Mouse (Mus musculus): ENCODE data around the gene Kansl1. TPM values are rescaled to one million over a fixed set of nuclear protein-coding genes. Genes with fewer than 3 reads are reported as not detected.

The Kansl1 gene
- polyA plus RNA-seq, 1 experiment from 2014 or later: 35.4 TPM

DNA sequence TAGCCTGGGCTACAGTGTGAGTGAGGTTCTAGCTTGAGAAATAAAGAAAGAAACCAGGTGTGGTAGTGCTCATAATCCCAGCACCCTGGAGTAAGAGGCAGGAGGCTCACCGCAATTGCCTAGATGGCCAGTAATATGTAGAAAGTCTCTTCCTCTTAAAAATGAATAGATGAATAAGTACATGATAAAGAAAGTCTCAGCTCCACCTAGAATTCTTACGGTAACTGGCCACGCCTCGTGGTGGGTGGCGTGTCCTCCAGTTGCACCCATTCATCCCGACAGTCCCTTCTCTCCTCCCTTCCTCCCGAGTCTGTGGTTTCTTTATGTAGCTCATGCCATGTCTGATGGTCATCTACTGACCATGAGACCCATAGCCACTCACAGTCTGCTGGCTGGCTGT lies 162.9 kb downstream of the Kansl1 start:
- no peaks in the 10 kb centered on the region for H3K36me3 ChIP-seq (ENCODE audit: control insufficient read depth, insufficient read depth, low read length)
- H3K4me2 ChIP-seq (ENCODE audit: low read depth, low read length, severe bottlenecking): no peak overlapping the region
- no peak overlapping the region for H3K9ac ChIP-seq (ENCODE audit: low read length)
- 96% methylated on average over 7 of the region's 7 CpGs for WGBS
- H3K4me1 ChIP-seq (replicated peaks; ENCODE audit: control insufficient read depth, insufficient read depth, low read length): no peaks in the 10 kb centered on the region
- peaks cover 4% of the 10 kb centered on the region; the same call in 1 of the 2 replicates for H3K27me3 ChIP-seq (ENCODE audit: control insufficient read depth, insufficient read depth, low read length)
- ATAC-seq (replicated peaks; ENCODE audit: low FRiP score): no peak
- H3K4me3 ChIP-seq (ENCODE audit: low read depth, low read length): no peak overlapping the region
- no peak for DNase-seq (ENCODE audit: low spot score)
- no peaks in the 10 kb centered on the region for H3K9me3 ChIP-seq (ENCODE audit: control insufficient read depth, low read length)
- no peak overlapping the region for H3K27ac ChIP-seq (ENCODE audit: low read depth, low read length)

DNA sequence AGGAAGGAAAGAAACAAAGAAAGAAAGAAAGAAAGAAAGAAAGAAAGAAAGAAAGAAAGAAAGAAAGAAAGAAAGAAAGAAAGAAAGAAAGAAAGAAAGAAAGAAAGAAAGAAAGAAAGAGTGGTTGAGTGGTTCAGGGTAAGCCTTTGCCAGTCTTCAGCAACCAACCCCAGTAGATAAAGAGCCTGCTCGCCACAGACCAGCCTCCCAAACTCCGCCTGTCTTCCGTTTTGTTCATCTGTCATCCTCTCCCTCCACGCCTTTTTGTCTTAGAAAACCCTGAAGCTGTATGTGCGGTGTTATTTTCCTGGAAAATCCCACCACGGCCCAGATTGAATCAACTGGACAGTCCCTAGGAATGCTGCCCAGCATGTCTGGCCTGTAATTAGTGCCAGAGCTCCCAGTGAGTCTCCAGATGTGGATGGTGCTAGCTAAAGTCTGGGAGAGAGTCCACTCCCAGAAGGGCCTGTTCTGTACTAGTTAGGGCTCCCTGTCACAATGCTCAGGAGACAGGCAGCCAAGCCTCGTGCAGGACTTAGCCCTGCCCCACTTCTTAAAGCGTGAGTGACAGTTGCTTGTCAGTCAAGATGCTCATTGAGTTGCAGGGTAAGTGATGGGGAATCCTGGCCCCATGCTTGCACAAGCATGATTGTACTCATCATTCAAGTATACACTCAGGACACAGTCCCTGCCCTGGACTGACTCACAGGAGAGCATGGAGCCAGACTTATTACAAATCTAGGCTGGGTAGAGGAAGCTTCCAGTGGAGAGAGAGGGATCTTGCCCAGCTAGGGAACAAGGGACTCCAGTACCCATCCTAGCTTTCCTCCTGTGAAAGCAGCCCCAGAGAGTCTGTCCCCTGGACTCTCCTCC lies 165.3 kb downstream of the Kansl1 start:
- no peak overlapping the region for H3K4me2 ChIP-seq (ENCODE audit: low read depth, low read length, severe bottlenecking)
- no peaks in the 10 kb centered on the region for H3K27me3 ChIP-seq (ENCODE audit: control insufficient read depth, insufficient read depth, low read length)
- no peaks in the 10 kb centered on the region for H3K4me1 ChIP-seq (replicated peaks; ENCODE audit: control insufficient read depth, insufficient read depth, low read length)
- H3K9me3 ChIP-seq (ENCODE audit: control insufficient read depth, low read length): no peaks in the 10 kb centered on the region
- H3K9ac ChIP-seq (ENCODE audit: low read length): no peak overlapping the region
- DNase-seq (ENCODE audit: low spot score): no peak
- H3K36me3 ChIP-seq (ENCODE audit: control insufficient read depth, insufficient read depth, low read length): no peaks in the 10 kb centered on the region
- H3K27ac ChIP-seq (ENCODE audit: low read depth, low read length): no peak overlapping the region
- H3K4me3 ChIP-seq (ENCODE audit: low read depth, low read length): no peak overlapping the region
- WGBS: 69% methylated on average over 8 of the region's 8 CpGs
- no peak for ATAC-seq (replicated peaks; ENCODE audit: low FRiP score)

- Histone ChIP-seq H3K4me3 (ENCODE audit: low read depth, low read length) (no peak overlapping the region), H3K4me1 (replicated peaks; ENCODE audit: control insufficient read depth, insufficient read depth, low read length) (no peaks in the 10 kb centered on the region), H3K27ac (ENCODE audit: low read depth, low read length) (no peak overlapping the region), H3K27me3 (ENCODE audit: control insufficient read depth, insufficient read depth, low read length) (no peaks in the 10 kb centered on the region), H3K9me3 (ENCODE audit: control insufficient read depth, low read length) (no peaks in the 10 kb centered on the region), H3K9ac (ENCODE audit: low read length) (no peak overlapping the region), H3K36me3 (ENCODE audit: control insufficient read depth, insufficient read depth, low read length) (no peaks in the 10 kb centered on the region), H3K4me2 (ENCODE audit: low read depth, low read length, severe bottlenecking) (no peak overlapping the region)
- DNase-seq (ENCODE audit: low spot score) (no peak), ATAC-seq (replicated peaks; ENCODE audit: low FRiP score) (no peak)
- 70% methylated on average over 12 of the region's 12 CpGs for WGBS
Measured at GRCm38 (mm10) chr11:104302628-104303027, 166.0 kb downstream of the Kansl1 start.

GRCm38 (mm10) chr11:104297671-104298070 lies 171.0 kb downstream of the Kansl1 start:
- 94% methylated on average over 3 of the region's 3 CpGs for WGBS
- Histone ChIP-seq H3K36me3 (ENCODE audit: control insufficient read depth, insufficient read depth, low read length) (no peaks in the 10 kb centered on the region), H3K9ac (ENCODE audit: low read length) (no peak overlapping the region), H3K4me2 (ENCODE audit: low read depth, low read length, severe bottlenecking) (no peak overlapping the region), H3K4me1 (replicated peaks; ENCODE audit: control insufficient read depth, insufficient read depth, low read length) (no peaks in the 10 kb centered on the region), H3K4me3 (ENCODE audit: low read depth, low read length) (no peak overlapping the region), H3K27me3 (ENCODE audit: control insufficient read depth, insufficient read depth, low read length) (no peaks in the 10 kb centered on the region), H3K27ac (ENCODE audit: low read depth, low read length) (no peak overlapping the region), H3K9me3 (ENCODE audit: control insufficient read depth, low read length) (no peaks in the 10 kb centered on the region)
- DNase-seq (ENCODE audit: low spot score) (no peak), ATAC-seq (replicated peaks; ENCODE audit: low FRiP score) (no peak)

DNA sequence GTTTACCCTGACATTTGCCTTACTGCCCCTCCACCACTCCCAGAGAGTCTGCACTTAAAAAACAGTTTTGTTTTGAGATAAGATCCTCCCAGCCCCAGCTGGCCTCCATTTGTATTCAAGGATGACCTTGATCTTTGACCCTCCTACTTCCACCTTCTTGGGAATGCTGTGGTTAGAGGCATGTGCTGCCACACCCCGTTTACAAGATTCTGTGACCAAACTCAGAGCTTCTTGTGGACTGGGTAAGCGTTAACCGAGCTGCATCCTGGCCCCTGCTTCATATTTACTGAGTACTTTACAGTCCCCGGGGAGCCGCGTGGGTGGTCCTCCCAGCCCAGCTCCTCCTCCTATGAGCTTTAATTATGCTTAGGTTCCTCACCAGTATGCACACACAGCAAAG lies 173.0 kb downstream of the Kansl1 start:
- Histone ChIP-seq H3K4me1 (replicated peaks; ENCODE audit: control insufficient read depth, insufficient read depth, low read length) (no peaks in the 10 kb centered on the region), H3K27ac (ENCODE audit: low read depth, low read length) (no peak overlapping the region), H3K36me3 (ENCODE audit: control insufficient read depth, insufficient read depth, low read length) (no peaks in the 10 kb centered on the region), H3K4me2 (ENCODE audit: low read depth, low read length, severe bottlenecking) (no peak overlapping the region), H3K4me3 (ENCODE audit: low read depth, low read length) (no peak overlapping the region), H3K9me3 (ENCODE audit: control insufficient read depth, low read length) (no peaks in the 10 kb centered on the region), H3K9ac (ENCODE audit: low read length) (no peak overlapping the region), H3K27me3 (ENCODE audit: control insufficient read depth, insufficient read depth, low read length) (no peaks in the 10 kb centered on the region)
- DNase-seq (ENCODE audit: low spot score) (no peak), ATAC-seq (replicated peaks; ENCODE audit: low FRiP score) (no peak)
- 54% methylated on average over 6 of the region's 6 CpGs for WGBS

- H3K4me3 ChIP-seq (ENCODE audit: low read depth, low read length): no peak overlapping the region
- H3K9me3 ChIP-seq (ENCODE audit: control insufficient read depth, low read length): no peaks in the 10 kb centered on the region
- 65% methylated on average over 5 of the region's 5 CpGs for WGBS
- ATAC-seq (replicated peaks; ENCODE audit: low FRiP score) (no peak), DNase-seq (ENCODE audit: low spot score) (no peak)
- no peak overlapping the region for H3K27ac ChIP-seq (ENCODE audit: low read depth, low read length)
- H3K4me1 ChIP-seq (replicated peaks; ENCODE audit: control insufficient read depth, insufficient read depth, low read length): no peaks in the 10 kb centered on the region
- no peak overlapping the region for H3K4me2 ChIP-seq (ENCODE audit: low read depth, low read length, severe bottlenecking)
- H3K36me3 ChIP-seq (ENCODE audit: control insufficient read depth, insufficient read depth, low read length): no peaks in the 10 kb centered on the region
- H3K27me3 ChIP-seq (ENCODE audit: control insufficient read depth, insufficient read depth, low read length): no peaks in the 10 kb centered on the region
- no peak overlapping the region for H3K9ac ChIP-seq (ENCODE audit: low read length)
Measured at GRCm38 (mm10) chr11:104295145-104295544, 173.5 kb downstream of the Kansl1 start.

GRCm38 (mm10) chr11:104293241-104293640 lies 175.4 kb downstream of the Kansl1 start:
- ATAC-seq (replicated peaks; ENCODE audit: low FRiP score) (no peak), DNase-seq (ENCODE audit: low spot score) (no peak)
- H3K9ac ChIP-seq (ENCODE audit: low read length): no peak overlapping the region
- no peaks in the 10 kb centered on the region for H3K4me1 ChIP-seq (replicated peaks; ENCODE audit: control insufficient read depth, insufficient read depth, low read length)
- peak overlapping the region; percentile 46; the same call in 1 of the 2 replicates for H3K27ac ChIP-seq (ENCODE audit: low read depth, low read length)
- 84% methylated on average over 9 of the region's 9 CpGs for WGBS
- H3K4me3 ChIP-seq (ENCODE audit: low read depth, low read length): no peak overlapping the region
- no peaks in the 10 kb centered on the region for H3K9me3 ChIP-seq (ENCODE audit: control insufficient read depth, low read length)
- H3K36me3 ChIP-seq (ENCODE audit: control insufficient read depth, insufficient read depth, low read length): no peaks in the 10 kb centered on the region
- H3K4me2 ChIP-seq (ENCODE audit: low read depth, low read length, severe bottlenecking): no peak overlapping the region
- no peaks in the 10 kb centered on the region for H3K27me3 ChIP-seq (ENCODE audit: control insufficient read depth, insufficient read depth, low read length)

- no peaks in the 10 kb centered on the region for H3K9me3 ChIP-seq (ENCODE audit: control insufficient read depth, low read length)
- H3K27me3 ChIP-seq (ENCODE audit: control insufficient read depth, insufficient read depth, low read length): no peaks in the 10 kb centered on the region
- DNase-seq (ENCODE audit: low spot score) (no peak), ATAC-seq (replicated peaks; ENCODE audit: low FRiP score) (no peak)
- no peak overlapping the region for H3K4me2 ChIP-seq (ENCODE audit: low read depth, low read length, severe bottlenecking)
- peak overlapping the region; percentile 46 for H3K27ac ChIP-seq (ENCODE audit: low read depth, low read length)
- WGBS: 88% methylated on average over 7 of the region's 7 CpGs
- no peak overlapping the region for H3K4me3 ChIP-seq (ENCODE audit: low read depth, low read length)
- H3K4me1 ChIP-seq (replicated peaks; ENCODE audit: control insufficient read depth, insufficient read depth, low read length): no peaks in the 10 kb centered on the region
- no peaks in the 10 kb centered on the region for H3K36me3 ChIP-seq (ENCODE audit: control insufficient read depth, insufficient read depth, low read length)
- no peak overlapping the region for H3K9ac ChIP-seq (ENCODE audit: low read length)
Measured at GRCm38 (mm10) chr11:104292443-104293220, 176.0 kb downstream of the Kansl1 start.

All from forebrain, embryonic 11.5 days (tissue).